Mouse (Mus musculus) cortical plate, adult 2 months (tissue): ENCODE data around the gene Ppp1r16b.

Experiments used
- CTCF ChIP-seq: fragments of 200-500 bp; IDR thresholded peaks from 2 replicates; pipeline ENCODE4 v1.5.1; 2011; ENCODE audit warnings: mild to moderate bottlenecking, control low read depth, low read length; ENCODE audit not compliant: insufficient read depth; ENCODE audit errors: extremely low read depth
- POLR2A ChIP-seq: fragments of 200-500 bp; IDR thresholded peaks from 2 replicates; pipeline ENCODE4 v1.6.1; 2011; ENCODE audit warnings: mild to moderate bottlenecking, low read length, control low read depth; ENCODE audit not compliant: insufficient read depth; ENCODE audit errors: extremely low read depth

DNA sequence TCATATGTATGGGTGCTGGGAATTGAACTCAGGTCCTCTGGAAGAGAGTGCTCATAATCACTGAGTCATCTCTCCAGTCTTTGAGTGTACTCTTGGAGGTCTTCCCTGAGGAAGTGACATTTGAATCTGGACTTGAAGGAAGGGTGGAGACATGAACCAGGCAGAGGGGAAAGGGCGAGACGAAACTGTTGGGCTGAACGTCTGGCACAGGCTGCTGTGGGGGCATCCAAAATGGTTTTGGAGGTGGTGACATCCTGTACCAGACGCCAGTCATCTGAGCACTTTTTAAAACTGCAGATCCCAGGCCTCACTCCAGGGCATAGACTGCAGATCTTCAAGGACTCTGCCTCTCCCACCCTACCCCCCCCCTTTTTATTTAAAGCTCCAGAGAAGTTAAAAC, 9.4 kb upstream of the Ppp1r16b start:
- TF ChIP-seq POLR2A (no peak), CTCF (no peak)
